Mouse (Mus musculus): ENCODE data around the gene Gm20388. TPM values are rescaled to one million over a fixed set of nuclear protein-coding genes. Genes with fewer than 3 reads are reported as not detected.

Gene Gm20388
- polyA plus RNA-seq, 1 experiment = 28.1 TPM

GRCm38 (mm10) chr8:121636180-121636579 lies 1725.5 kb downstream of the Gm20388 start:
- TF ChIP-seq CTCF (IDR thresholded peaks at IDR 0.05; ENCODE audit: low read depth, low read length) (no peak), POLR2A (IDR thresholded peaks at IDR 0.05; ENCODE audit: insufficient read depth, low read length) (no peak), EP300 (IDR thresholded peaks at IDR 0.05; ENCODE audit: insufficient read depth, low read depth, low read length) (no peak)
- H3K9me3 ChIP-seq (replicated peaks; ENCODE audit: control insufficient read depth, insufficient read depth, low read length, poor library complexity, severe bottlenecking) = no peaks in the 10 kb centered on the region
- no peak overlapping the region for H3K4me3 ChIP-seq (ENCODE audit: low read depth, low read length)
- H3K4me1 ChIP-seq (ENCODE audit: control insufficient read depth, insufficient read depth, low read length) = no peaks in the 10 kb centered on the region
- no peaks in the 10 kb centered on the region for H3K27me3 ChIP-seq (ENCODE audit: control insufficient read depth, insufficient read depth, low read length, poor library complexity, severe bottlenecking)
- H3K27ac ChIP-seq (ENCODE audit: insufficient read depth, low read length) = no peak overlapping the region
- no peak overlapping the region for H3K9ac ChIP-seq (ENCODE audit: low read depth, poor library complexity, severe bottlenecking)
- no peaks in the 10 kb centered on the region for H3K36me3 ChIP-seq (ENCODE audit: control insufficient read depth, insufficient read depth, low read length, poor library complexity, severe bottlenecking)

GRCm38 (mm10) chr8:121642804-121643203 lies 1732.2 kb downstream of the Gm20388 start:
- no peaks in the 10 kb centered on the region for H3K9me3 ChIP-seq (replicated peaks; ENCODE audit: control insufficient read depth, insufficient read depth, low read length, poor library complexity, severe bottlenecking)
- no peak overlapping the region for H3K9ac ChIP-seq (ENCODE audit: low read depth, poor library complexity, severe bottlenecking)
- no peaks in the 10 kb centered on the region for H3K36me3 ChIP-seq (ENCODE audit: control insufficient read depth, insufficient read depth, low read length, poor library complexity, severe bottlenecking)
- H3K27ac ChIP-seq (ENCODE audit: insufficient read depth, low read length) = no peak overlapping the region
- TF ChIP-seq EP300 (IDR thresholded peaks at IDR 0.05; ENCODE audit: insufficient read depth, low read depth, low read length) (no peak), CTCF (IDR thresholded peaks at IDR 0.05; ENCODE audit: low read depth, low read length) (no peak), POLR2A (IDR thresholded peaks at IDR 0.05; ENCODE audit: insufficient read depth, low read length) (no peak)
- H3K4me3 ChIP-seq (ENCODE audit: low read depth, low read length) = no peak overlapping the region
- no peaks in the 10 kb centered on the region for H3K27me3 ChIP-seq (ENCODE audit: control insufficient read depth, insufficient read depth, low read length, poor library complexity, severe bottlenecking)
- H3K4me1 ChIP-seq (ENCODE audit: control insufficient read depth, insufficient read depth, low read length) = no peaks in the 10 kb centered on the region

- Histone ChIP-seq H3K4me1 (ENCODE audit: control insufficient read depth, insufficient read depth, low read length) (no peaks in the 10 kb centered on the region), H3K36me3 (ENCODE audit: control insufficient read depth, insufficient read depth, low read length, poor library complexity, severe bottlenecking) (no peaks in the 10 kb centered on the region), H3K9me3 (replicated peaks; ENCODE audit: control insufficient read depth, insufficient read depth, low read length, poor library complexity, severe bottlenecking) (no peaks in the 10 kb centered on the region), H3K27ac (ENCODE audit: insufficient read depth, low read length) (no peak overlapping the region), H3K27me3 (ENCODE audit: control insufficient read depth, insufficient read depth, low read length, poor library complexity, severe bottlenecking) (no peaks in the 10 kb centered on the region), H3K4me3 (ENCODE audit: low read depth, low read length) (no peak overlapping the region), H3K9ac (ENCODE audit: low read depth, poor library complexity, severe bottlenecking) (no peak overlapping the region)
- TF ChIP-seq CTCF (IDR thresholded peaks at IDR 0.05; ENCODE audit: low read depth, low read length) (no peak), EP300 (IDR thresholded peaks at IDR 0.05; ENCODE audit: insufficient read depth, low read depth, low read length) (no peak), POLR2A (IDR thresholded peaks at IDR 0.05; ENCODE audit: insufficient read depth, low read length) (no peak)
These were observed 1732.7 kb downstream of the Gm20388 start for GRCm38 (mm10) chr8:121643384-121643783.

GRCm38 (mm10) chr8:121647511-121648215 lies 1737.0 kb downstream of the Gm20388 start:
- TF ChIP-seq EP300 (IDR thresholded peaks at IDR 0.05; ENCODE audit: insufficient read depth, low read depth, low read length) = no peak
- no peak for TF ChIP-seq POLR2A (IDR thresholded peaks at IDR 0.05; ENCODE audit: insufficient read depth, low read length)
- no peak for TF ChIP-seq CTCF (IDR thresholded peaks at IDR 0.05; ENCODE audit: low read depth, low read length)
- H3K9me3 ChIP-seq (replicated peaks; ENCODE audit: control insufficient read depth, insufficient read depth, low read length, poor library complexity, severe bottlenecking) = no peaks in the 10 kb centered on the region
- H3K36me3 ChIP-seq (ENCODE audit: control insufficient read depth, insufficient read depth, low read length, poor library complexity, severe bottlenecking) = no peaks in the 10 kb centered on the region
- H3K9ac ChIP-seq (ENCODE audit: low read depth, poor library complexity, severe bottlenecking) = no peak overlapping the region
- H3K27me3 ChIP-seq (ENCODE audit: control insufficient read depth, insufficient read depth, low read length, poor library complexity, severe bottlenecking) = no peaks in the 10 kb centered on the region
- H3K27ac ChIP-seq (ENCODE audit: insufficient read depth, low read length) = no peak overlapping the region
- H3K4me1 ChIP-seq (ENCODE audit: control insufficient read depth, insufficient read depth, low read length) = no peaks in the 10 kb centered on the region
- no peak overlapping the region for H3K4me3 ChIP-seq (ENCODE audit: low read depth, low read length)

- no peak overlapping the region for H3K27ac ChIP-seq (ENCODE audit: insufficient read depth, low read length)
- TF ChIP-seq CTCF (IDR thresholded peaks at IDR 0.05; ENCODE audit: low read depth, low read length) = no peak
- no peak for TF ChIP-seq EP300 (IDR thresholded peaks at IDR 0.05; ENCODE audit: insufficient read depth, low read depth, low read length)
- no peak for TF ChIP-seq POLR2A (IDR thresholded peaks at IDR 0.05; ENCODE audit: insufficient read depth, low read length)
- H3K9ac ChIP-seq (ENCODE audit: low read depth, poor library complexity, severe bottlenecking) = no peak overlapping the region
- no peaks in the 10 kb centered on the region for H3K9me3 ChIP-seq (replicated peaks; ENCODE audit: control insufficient read depth, insufficient read depth, low read length, poor library complexity, severe bottlenecking)
- no peaks in the 10 kb centered on the region for H3K4me1 ChIP-seq (ENCODE audit: control insufficient read depth, insufficient read depth, low read length)
- H3K27me3 ChIP-seq (ENCODE audit: control insufficient read depth, insufficient read depth, low read length, poor library complexity, severe bottlenecking) = no peaks in the 10 kb centered on the region
- H3K36me3 ChIP-seq (ENCODE audit: control insufficient read depth, insufficient read depth, low read length, poor library complexity, severe bottlenecking) = no peaks in the 10 kb centered on the region
- H3K4me3 ChIP-seq (ENCODE audit: low read depth, low read length) = no peak overlapping the region
These were observed 1737.8 kb downstream of the Gm20388 start for GRCm38 (mm10) chr8:121648451-121648850.

GRCm38 (mm10) chr8:121649423-121649822 lies 1738.8 kb downstream of the Gm20388 start:
- H3K9me3 ChIP-seq (replicated peaks; ENCODE audit: control insufficient read depth, insufficient read depth, low read length, poor library complexity, severe bottlenecking) = no peaks in the 10 kb centered on the region
- no peaks in the 10 kb centered on the region for H3K36me3 ChIP-seq (ENCODE audit: control insufficient read depth, insufficient read depth, low read length, poor library complexity, severe bottlenecking)
- no peak overlapping the region for H3K4me3 ChIP-seq (ENCODE audit: low read depth, low read length)
- no peaks in the 10 kb centered on the region for H3K4me1 ChIP-seq (ENCODE audit: control insufficient read depth, insufficient read depth, low read length)
- no peak overlapping the region for H3K27ac ChIP-seq (ENCODE audit: insufficient read depth, low read length)
- H3K27me3 ChIP-seq (ENCODE audit: control insufficient read depth, insufficient read depth, low read length, poor library complexity, severe bottlenecking) = no peaks in the 10 kb centered on the region
- no peak overlapping the region for H3K9ac ChIP-seq (ENCODE audit: low read depth, poor library complexity, severe bottlenecking)
- no peak for TF ChIP-seq EP300 (IDR thresholded peaks at IDR 0.05; ENCODE audit: insufficient read depth, low read depth, low read length)
- TF ChIP-seq POLR2A (IDR thresholded peaks at IDR 0.05; ENCODE audit: insufficient read depth, low read length) = no peak
- TF ChIP-seq CTCF (IDR thresholded peaks at IDR 0.05; ENCODE audit: low read depth, low read length) = no peak

Measured in ES-Bruce4 (cell line).